Mouse (Mus musculus) B cell, adult 67 days (primary cell): ENCODE measurements around the gene Ceacam11. TPM values are rescaled to one million over a fixed set of nuclear protein-coding genes. Genes with fewer than 3 reads are reported as not detected.

Source experiments
- total RNA-seq, 2 experiments: library from RNA; stranded (reverse); gene quantifications; 4 replicates each; pipeline ENCODE4 v1.2.4; 2023

Ceacam11 gene
- total RNA-seq = not detected

DNA sequence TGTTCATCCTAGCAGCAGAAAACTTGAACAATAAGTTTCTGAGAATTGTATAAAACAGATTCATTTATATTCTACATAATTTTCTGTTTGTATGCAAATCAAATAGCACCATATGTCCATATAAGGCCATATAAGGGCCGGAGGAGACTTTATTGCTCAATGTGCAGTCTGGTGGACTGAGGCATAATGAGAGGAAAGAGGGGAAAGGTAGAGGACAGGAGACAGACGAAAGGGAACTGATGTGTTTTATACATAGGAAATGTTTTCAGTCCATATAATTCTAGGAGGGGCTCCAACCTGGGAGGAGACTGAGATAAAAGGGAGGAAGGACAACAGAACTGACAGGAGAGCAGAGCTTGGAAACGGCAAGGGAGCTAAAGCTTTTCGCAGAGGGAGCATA, at the start of gene Ceacam11:
Gene Ceacam11 (plus strand): TSS at position 301 of the 400 bp plus-strand sequence.

DNA sequence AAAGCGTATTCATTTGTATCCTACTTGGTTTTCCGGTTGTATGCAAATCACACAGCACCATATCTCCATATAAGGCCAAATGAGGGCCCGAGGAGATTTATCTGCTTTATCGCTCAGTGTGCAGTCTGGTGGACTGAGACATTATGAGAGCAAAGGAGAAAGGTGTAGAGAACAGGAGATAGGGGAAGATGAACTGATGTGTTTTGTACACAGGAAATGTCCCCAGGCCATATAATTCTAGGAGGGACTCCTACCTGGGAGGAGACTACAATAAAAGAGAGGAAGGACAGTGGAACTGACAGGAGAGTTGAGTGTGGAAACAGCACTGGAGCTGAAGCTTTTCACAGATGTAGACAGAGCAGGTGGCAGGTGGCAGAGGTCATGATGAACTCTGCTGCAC, 37.7 kb downstream of the Ceacam11 start, which contains the start of gene Ceacam13:
Gene Ceacam13 (plus strand): TSS at position 301 of the 400 bp plus-strand sequence.

Other genes starting within 250 kb of the Ceacam11 start
- gene Ceacam14, start 159.5 kb upstream of the Ceacam11 start, total RNA-seq = not detected
- not detected for gene Gm5155, start 100.4 kb upstream of the Ceacam11 start, total RNA-seq
- gene Ceacam13, start 37.8 kb downstream of the Ceacam11 start, total RNA-seq = not detected
- not detected for gene Ceacam12, start 93.8 kb downstream of the Ceacam11 start, total RNA-seq
- gene Igfl3, start 204.4 kb downstream of the Ceacam11 start, total RNA-seq = not detected